Mouse (Mus musculus) MEL (cell line): Measurements from ENCODE around the gene Gm45902. TPM values are rescaled to one million over a fixed set of nuclear protein-coding genes. Genes with fewer than 3 reads are reported as not detected.

Experiments
- DNase-seq: peaks from one replicate; pipeline ENCODE4 v3.0.0; 2011; ENCODE audit warnings: low read depth, low spot score
- H3K27ac ChIP-seq: 2 replicates; pipeline ENCODE4 v1.5.1; 2012; ENCODE audit warnings: low read depth, mild to moderate bottlenecking, control low read depth, low read length, moderate library complexity; ENCODE audit not compliant: control insufficient read depth
- H3K27me3 ChIP-seq, 2 experiments: fragments of 150-350 bp in 1 of 2; sonication (generic) in 1 of 2; 2 replicates each; pipeline ENCODE4 v1.6.1; 2012; ENCODE audit warnings: low read length in 2 of 2, mild to moderate bottlenecking in 2 of 2, improper control_type of control experiment in 1 of 2, moderate library complexity in 1 of 2; ENCODE audit not compliant: insufficient read depth in 2 of 2, control insufficient read depth in 1 of 2
- H3K36me3 ChIP-seq, 2 experiments: 2 replicates each; pipeline ENCODE4 v1.6.1; 2012 to 2014; ENCODE audit warnings: low read length in 2 of 2, improper control_type of control experiment in 1 of 2, inconsistent platforms in 1 of 2, mild to moderate bottlenecking in 1 of 2; ENCODE audit not compliant: insufficient read depth in 2 of 2, control insufficient read depth in 1 of 2
- H3K4me1 ChIP-seq, 2 experiments: fragments of 150-350 bp in 1 of 2; sonication (generic) in 1 of 2; 2 replicates each; pipeline ENCODE4 v1.6.1; 2012; ENCODE audit warnings: low read length in 2 of 2, improper control_type of control experiment in 1 of 2, mild to moderate bottlenecking in 1 of 2; ENCODE audit not compliant: insufficient read depth in 2 of 2, control insufficient read depth in 1 of 2
- H3K4me3 ChIP-seq, 2 experiments: fragments of 150-350 bp in 1 of 2; sonication (generic) in 1 of 2; 2 replicates each; pipeline ENCODE4 v1.5.1; 2012; ENCODE audit warnings: low read depth in 2 of 2, low read length in 2 of 2, mild to moderate bottlenecking in 2 of 2, moderate library complexity in 2 of 2, control low read depth in 1 of 2, improper control_type of control experiment in 1 of 2; ENCODE audit not compliant: control insufficient read depth in 1 of 2, insufficient read depth in 1 of 2
- H3K79me2 ChIP-seq: 2 replicates; pipeline ENCODE4 v1.6.1; 2012; ENCODE audit warnings: mild to moderate bottlenecking, low read length, moderate library complexity; ENCODE audit not compliant: control insufficient read depth, poor library complexity, insufficient read depth
- H3K9ac ChIP-seq: 2 replicates; pipeline ENCODE4 v1.6.1; 2012; ENCODE audit warnings: low read depth, mild to moderate bottlenecking, control low read depth, low read length, moderate library complexity; ENCODE audit not compliant: control insufficient read depth, poor library complexity, severe bottlenecking
- H3K9me3 ChIP-seq: fragments of 150-350 bp; sonication (generic); replicated peaks from 2 replicates; pipeline ENCODE4 v1.6.1; 2012; ENCODE audit warnings: mild to moderate bottlenecking, low read length, improper control_type of control experiment, moderate library complexity; ENCODE audit not compliant: insufficient read depth
- CHD2 ChIP-seq: IDR thresholded peaks from 2 replicates; pipeline ENCODE4 v1.6.1; 2011; ENCODE audit warnings: low read length, improper control_type of control experiment
- E2F4 ChIP-seq: IDR thresholded peaks from 2 replicates; pipeline ENCODE4 v1.6.1; 2011; ENCODE audit warnings: low read depth, low read length, improper control_type of control experiment, borderline replicate concordance
- ELF1 ChIP-seq: IDR thresholded peaks from 2 replicates; pipeline ENCODE4 v1.6.1; 2014; ENCODE audit warnings: low read depth, mild to moderate bottlenecking, inconsistent platforms, low read length, improper control_type of control experiment, moderate library complexity
- ETS1 ChIP-seq: IDR thresholded peaks from 2 replicates; pipeline ENCODE4 v1.6.1; 2012; ENCODE audit warnings: low read depth, mild to moderate bottlenecking, inconsistent platforms, low read length, improper control_type of control experiment, moderate library complexity
- GATA1 ChIP-seq: IDR thresholded peaks from 2 replicates; pipeline ENCODE4 v1.6.1; 2011; ENCODE audit warnings: low read depth, low read length, improper control_type of control experiment
- KAT2A ChIP-seq: conservative IDR thresholded peaks from 2 replicates; pipeline ENCODE4 v1.6.1; 2012; ENCODE audit warnings: low read depth, low read length, improper control_type of control experiment, inconsistent platforms
- MAX ChIP-seq: IDR thresholded peaks from 2 replicates; pipeline ENCODE4 v1.6.1; 2011; ENCODE audit warnings: low read length, improper control_type of control experiment
- MAZ ChIP-seq: IDR thresholded peaks from 2 replicates; pipeline ENCODE4 v1.6.1; 2012; ENCODE audit warnings: low read depth, mild to moderate bottlenecking, inconsistent platforms, low read length, improper control_type of control experiment
- MXI1 ChIP-seq: IDR thresholded peaks from 2 replicates; pipeline ENCODE4 v1.6.1; 2011; ENCODE audit warnings: mild to moderate bottlenecking, low read depth, low read length, improper control_type of control experiment
- MYB ChIP-seq: IDR thresholded peaks from 2 replicates; pipeline ENCODE4 v1.6.1; 2011; ENCODE audit warnings: mild to moderate bottlenecking, low read depth, low read length, improper control_type of control experiment
- NELFE ChIP-seq: IDR thresholded peaks from 2 replicates; pipeline ENCODE4 v1.6.1; 2011; ENCODE audit warnings: low read depth, low read length, improper control_type of control experiment
- POLR2AphosphoS2 ChIP-seq: IDR thresholded peaks from 2 replicates; pipeline ENCODE4 v1.6.1; 2011; ENCODE audit warnings: low read length, improper control_type of control experiment
- RAD21 ChIP-seq: IDR thresholded peaks from 2 replicates; pipeline ENCODE4 v1.6.1; 2011; ENCODE audit warnings: mild to moderate bottlenecking, low read depth, low read length, improper control_type of control experiment
- polyA plus RNA-seq, 2 experiments: library from polyadenylated mRNA; stranded (reverse) in 1 of 2; unstranded in 1 of 2; fragments of >175 nt in 1 of 2; fragments of >200 nt in 1 of 2; gene quantifications; 2 replicates each; pipeline versions ENCODE4 v1.2.1 to v1.2.4; 2012; ENCODE audit warnings: low replicate concordance in 2 of 2, low read depth in 1 of 2; ENCODE audit not compliant: insufficient read length in 2 of 2, insufficient read depth in 1 of 2, missing spikeins in 1 of 2
- total RNA-seq: library from RNA; depleted of rRNA; stranded (reverse); fragments of 300-350 nt; gene quantifications from 2 replicates; pipeline ENCODE4 v1.2.3, GENCODE M21; 2012

Gene Gm45902
- total and polyA plus RNA-seq, 3 experiments, result 3.6 to 3.8 TPM; not detected in 1

GRCm38 (mm10) chr2:3541307-3542079, 28.9 kb upstream of the Gm45902 start:
- TF ChIP-seq RAD21 (no peak), MAZ (no peak)
- no peak overlapping the region for H3K4me3 ChIP-seq
- H3K4me1 ChIP-seq, result peaks cover 0 to 3% of the 10 kb centered on the region in 2 experiments; a peak in 2 of 4 replicates
- no peaks in the 10 kb centered on the region for H3K27me3 ChIP-seq
- H3K36me3 ChIP-seq, result peaks cover 0 to 5% of the 10 kb centered on the region in 2 experiments; a peak in 2 of 4 replicates
- H3K79me2 ChIP-seq, result no peaks in the 10 kb centered on the region
- no peak overlapping the region for H3K9ac ChIP-seq
- H3K9me3 ChIP-seq, result no peaks in the 10 kb centered on the region
- DNase-seq, result no peak
- no peak overlapping the region for H3K27ac ChIP-seq

GRCm38 (mm10) chr2:3526288-3526687, 13.7 kb upstream of the Gm45902 start:
- TF ChIP-seq ETS1 (no peak), CHD2 (no peak), RAD21 (no peak), MYB (no peak), KAT2A (no peak), MXI1 (no peak), E2F4 (no peak), ELF1 (no peak), NELFE (no peak), POLR2AphosphoS2 (no peak)
- H3K9ac ChIP-seq, result no peak overlapping the region
- no peaks in the 10 kb centered on the region for H3K27me3 ChIP-seq
- no peaks in the 10 kb centered on the region for H3K9me3 ChIP-seq
- H3K36me3 ChIP-seq, result no peaks in the 10 kb centered on the region
- DNase-seq, result no peak
- H3K4me3 ChIP-seq, result no peak overlapping the region
- no peak overlapping the region for H3K27ac ChIP-seq
- H3K4me1 ChIP-seq, result no peaks in the 10 kb centered on the region
- H3K79me2 ChIP-seq, result no peaks in the 10 kb centered on the region

- TF ChIP-seq MAX (no peak), GATA1 (no peak)
- TF ChIP-seq, all 39 proteins: peak for 0
- no peak overlapping the region for H3K4me3 ChIP-seq
- no peaks in the 10 kb centered on the region for H3K9me3 ChIP-seq
- H3K4me1 ChIP-seq, result no peaks in the 10 kb centered on the region
- no peaks in the 10 kb centered on the region; a peak in 1 of 4 replicates for H3K27me3 ChIP-seq
- no peak for DNase-seq
- H3K36me3 ChIP-seq, result no peaks in the 10 kb centered on the region
- H3K9ac ChIP-seq, result no peak overlapping the region
- no peaks in the 10 kb centered on the region for H3K79me2 ChIP-seq
- no peak overlapping the region for H3K27ac ChIP-seq
Measured at GRCm38 (mm10) chr2:3522558-3522957, 10.0 kb upstream of the Gm45902 start.
